Mouse (Mus musculus): ENCODE data around the gene Olfr325.
"Not testable (repeated sequence)": the region's sequence is repeated elsewhere in the genome, so short reads cannot be mapped to it uniquely, and the experiment has no call there.

Olfr325 gene

GRCm38 (mm10) chr11:58577430-58577829 lies at the start of gene Olfr325:
Olfr325 (plus strand) TSS chr11:58577730.
- DNase-seq, result no peak

GRCm38 (mm10) chr11:58534736-58535135 lies 42.8 kb upstream of the Olfr325 start, which contains the start of gene Olfr330:
Olfr330 (minus strand) TSS chr11:58534836.
- DNase-seq, result not testable (repeated sequence)

- no peak for DNase-seq
These were observed 31.2 kb upstream of the Olfr325 start, which contains the start of gene Olfr329-ps for GRCm38 (mm10) chr11:58546322-58546721. Olfr329-ps (minus strand) TSS chr11:58546422.

- DNase-seq, result no peak
These were observed 22.0 kb upstream of the Olfr325 start, which contains the start of gene Olfr328 for GRCm38 (mm10) chr11:58555536-58555935. Olfr328 (minus strand) TSS chr11:58555636.

- DNase-seq, result no peak
These were observed 7.1 kb upstream of the Olfr325 start, which contains the start of gene Olfr224 for GRCm38 (mm10) chr11:58570405-58570804. Olfr224 (minus strand) TSS chr11:58570553.

GRCm38 (mm10) chr11:58578636-58579035 lies 1.1 kb downstream of the Olfr325 start:
- DNase-seq, result no peak

GRCm38 (mm10) chr11:58587898-58588348 lies 10.4 kb downstream of the Olfr325 start:
- peak in 1 of 2 experiments; percentile 53 for DNase-seq

GRCm38 (mm10) chr11:58588620-58589250 lies 11.2 kb downstream of the Olfr325 start:
- DNase-seq, result no peak

- no peak for DNase-seq
These were observed 17.3 kb downstream of the Olfr325 start, which contains the start of gene Olfr324 for GRCm38 (mm10) chr11:58594814-58595213. Olfr324 (plus strand) TSS chr11:58595114.

GRCm38 (mm10) chr11:58597837-58598236 lies 20.3 kb downstream of the Olfr325 start:
- no peak for DNase-seq

GRCm38 (mm10) chr11:58602062-58602461 lies 24.5 kb downstream of the Olfr325 start:
- DNase-seq, result no peak

GRCm38 (mm10) chr11:58602800-58603560 lies 25.4 kb downstream of the Olfr325 start:
- DNase-seq, result no peak

- DNase-seq, result no peak
These were observed 27.2 kb downstream of the Olfr325 start for GRCm38 (mm10) chr11:58604688-58605087.

GRCm38 (mm10) chr11:58605228-58605627 lies 27.7 kb downstream of the Olfr325 start:
- no peak for DNase-seq

GRCm38 (mm10) chr11:58606177-58606919 lies 28.8 kb downstream of the Olfr325 start:
- no peak for DNase-seq

- no peak for DNase-seq
These were observed 29.5 kb downstream of the Olfr325 start for GRCm38 (mm10) chr11:58607030-58607429.

GRCm38 (mm10) chr11:58613359-58613758 lies 35.8 kb downstream of the Olfr325 start:
- DNase-seq, result no peak

GRCm38 (mm10) chr11:58614526-58614925 lies 37.0 kb downstream of the Olfr325 start:
- peak in 1 of 2 experiments; percentile 28 for DNase-seq

- DNase-seq, result no peak
These were observed 38.4 kb downstream of the Olfr325 start, which contains the start of gene 2210407C18Rik for GRCm38 (mm10) chr11:58615975-58616374. 2210407C18Rik (minus strand) TSS chr11:58616075.

- no peak for DNase-seq
These were observed 40.8 kb downstream of the Olfr325 start for GRCm38 (mm10) chr11:58618369-58618768.

- DNase-seq, result no peak
These were observed 41.3 kb downstream of the Olfr325 start for GRCm38 (mm10) chr11:58618793-58619192.

GRCm38 (mm10) chr11:58626146-58626545 lies 48.6 kb downstream of the Olfr325 start:
- DNase-seq, result no peak

GRCm38 (mm10) chr11:58630401-58630800 lies 52.9 kb downstream of the Olfr325 start, which contains the start of gene Olfr323:
Olfr323 (minus strand) TSS chr11:58630501.
- DNase-seq, result no peak
